In the genomic region with DNA sequence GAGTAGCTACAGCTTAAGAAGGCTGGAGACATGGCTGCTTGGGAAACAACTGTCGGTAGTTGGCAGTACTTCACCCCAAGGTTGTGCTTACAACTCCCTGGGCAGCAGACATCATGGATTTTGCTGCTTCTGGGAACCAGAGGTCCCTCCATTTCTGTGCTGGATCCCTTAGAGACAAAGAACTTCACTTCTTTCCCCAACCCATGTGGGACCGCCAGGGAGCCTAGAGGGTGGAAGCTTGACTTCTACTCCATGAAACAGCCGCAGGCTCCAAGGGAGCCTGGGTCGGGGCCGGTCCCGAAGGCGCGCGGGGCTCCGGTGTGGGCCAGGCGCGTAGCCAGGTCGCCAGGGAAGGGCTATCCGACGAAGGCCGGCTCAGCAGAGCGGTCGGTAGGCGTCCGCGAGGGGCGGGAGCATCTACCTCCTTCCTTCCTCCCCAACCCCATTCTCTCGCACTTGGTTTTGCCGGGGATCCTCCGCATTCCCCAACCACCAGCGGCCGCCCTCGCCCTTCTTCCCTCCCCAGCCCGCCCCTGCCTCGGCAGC, we compare ENCODE assay signal across 8 mouse cellular contexts. TPM values are rescaled to one million over a fixed set of nuclear protein-coding genes. Genes with fewer than 3 reads are reported as not detected.
DNase-seq lines count a peak whose midpoint lies in the region; ATAC-seq and TF ChIP-seq lines count a peak whose summit lies in the region.

No protein-coding gene starts in this region.

- H3K4me3 ChIP-seq in forebrain, embryonic 11.5 days (ENCODE audit: low read depth, low read length): peak overlapping the region; percentile 100

- peak overlapping the region; percentile 100 for H3K9ac ChIP-seq in forebrain, embryonic 11.5 days (ENCODE audit: low read length)

- intact Hi-C loops in heart, postnatal 14 days (cut with DNase I): no loop called here

- H3K36me3 ChIP-seq in forebrain, embryonic 11.5 days (ENCODE audit: control insufficient read depth, insufficient read depth, low read length): no peaks in the 10 kb centered on the region

- H3K4me2 ChIP-seq in forebrain, embryonic 11.5 days (ENCODE audit: low read depth, low read length, severe bottlenecking): peak overlapping the region; percentile 90

- DNase-seq in ovary, postnatal 36 days (ENCODE audit: low spot score): peak; percentile 83
- DNase-seq in ovary, adult 18-20 months (ENCODE audit: low spot score): no peak
- peak; percentile 86 for DNase-seq in brain, embryonic 14.5 days (ENCODE audit: low read depth)
- no peak for DNase-seq in forebrain, embryonic 11.5 days (ENCODE audit: low spot score)
- DNase-seq in heart, postnatal 14 days: peak; percentile 81 to 83
- peak; percentile 84 to 86 for DNase-seq in kidney, postnatal 36 days
- peak; percentile 78 for DNase-seq in lung, postnatal 25 days (ENCODE audit: low spot score)
- DNase-seq in right cerebral cortex, postnatal 36 days (ENCODE audit: low spot score in 2 of 2): peak; percentile 56 to 62

- peak overlapping the region; percentile 100 for H3K27ac ChIP-seq in forebrain, embryonic 11.5 days (ENCODE audit: low read depth, low read length)

- H3K4me1 ChIP-seq in forebrain, embryonic 11.5 days (replicated peaks; ENCODE audit: control insufficient read depth, insufficient read depth, low read length): peaks cover 15% of the 10 kb centered on the region

- no peaks in the 10 kb centered on the region for H3K9me3 ChIP-seq in forebrain, embryonic 11.5 days (ENCODE audit: control insufficient read depth, low read length)

- WGBS in forebrain, embryonic 11.5 days: under 1% methylated on average over 23 of the region's 30 CpGs

- peak; percentile 43; the same call in 1 of the 2 replicates for TF ChIP-seq CTCF in brain, embryonic 14.5 days (IDR thresholded peaks at IDR 0.05; ENCODE audit: borderline replicate concordance, extremely low read depth, insufficient read depth, insufficient read length)

- peak; percentile 59 for ATAC-seq in forebrain, embryonic 11.5 days (replicated peaks; ENCODE audit: low FRiP score)

- no peak for TF ChIP-seq POLR2A in brain, embryonic 14.5 days (IDR thresholded peaks at IDR 0.05; ENCODE audit: borderline replicate concordance, extremely low read depth, insufficient read depth, insufficient read length, poor library complexity, severe bottlenecking)

- H3K27me3 ChIP-seq in forebrain, embryonic 11.5 days (ENCODE audit: control insufficient read depth, insufficient read depth, low read length): no peaks in the 10 kb centered on the region

RNA-seq across cellular contexts. Expression of gene Msl1, which starts 0.8 kb away (rescaled TPM):
- 92.1 and 104 TPM in 2 replicates for polyA plus RNA-seq in brain, embryonic 14.5 days (2012; rRNA removed)
- polyA plus RNA-seq in forebrain, embryonic 11.5 days (2014; fragmentation: Nextera tagmentation; extraction: Ambion mirVana): 24.0 and 28.4 TPM in 2 replicates
- 10 to 100 TPM; 71.2 to 71.8 TPM for total RNA-seq in heart, postnatal 14 days (2021)

RNA-seq across cellular contexts. Expression of gene Casc3, which starts 10.2 kb away (rescaled TPM):
- polyA plus RNA-seq in brain, embryonic 14.5 days (2012; rRNA removed): 66.6 and 74.3 TPM in 2 replicates
- polyA plus RNA-seq in forebrain, embryonic 11.5 days (2014; fragmentation: Nextera tagmentation; extraction: Ambion mirVana): 59.9 and 63.2 TPM in 2 replicates
- total RNA-seq in heart, postnatal 14 days (2021): 10 to 100 TPM; 23.6 to 25.0 TPM

RNA-seq across cellular contexts. Expression of gene Nr1d1, which starts 19.4 kb away (rescaled TPM):
- polyA plus RNA-seq in brain, embryonic 14.5 days (2012; rRNA removed): 3.6 and 4.1 TPM in 2 replicates
- 1.0 and 1.6 TPM in 2 replicates for polyA plus RNA-seq in forebrain, embryonic 11.5 days (2014; fragmentation: Nextera tagmentation; extraction: Ambion mirVana)
- total RNA-seq in heart, postnatal 14 days (2021): 10 to 100 TPM; 20.7 to 31.5 TPM

RNA-seq across cellular contexts. Expression of gene Rapgefl1, which starts 42.0 kb away (rescaled TPM):
- 22.0 and 33.5 TPM in 2 replicates for polyA plus RNA-seq in brain, embryonic 14.5 days (2012; rRNA removed)
- polyA plus RNA-seq in forebrain, embryonic 11.5 days (2014; fragmentation: Nextera tagmentation; extraction: Ambion mirVana): 2.0 and 2.5 TPM in 2 replicates
- 1 to 10 TPM in 1 of 2 experiments, under 1 TPM in 1; 0.61 to 1.0 TPM for total RNA-seq in heart, postnatal 14 days (2021)

RNA-seq across cellular contexts. Expression of gene Thra, which starts 54.1 kb away (rescaled TPM):
- 600 and 616 TPM in 2 replicates for polyA plus RNA-seq in brain, embryonic 14.5 days (2012; rRNA removed)
- polyA plus RNA-seq in forebrain, embryonic 11.5 days (2014; fragmentation: Nextera tagmentation; extraction: Ambion mirVana): 35.9 and 36.9 TPM in 2 replicates
- 100 to 1,000 TPM; 123 to 130 TPM for total RNA-seq in heart, postnatal 14 days (2021)

Comparison
In these comparisons a context has a peak if more than half of its experiments do, and no peak if none do; other contexts are left out.
1. DNase-seq: peak in ovary, postnatal 36 days (single experiment), brain, embryonic 14.5 days (single experiment), heart, postnatal 14 days (2 of 2), kidney, postnatal 36 days (2 of 2), lung, postnatal 25 days (single experiment) and right cerebral cortex, postnatal 36 days (2 of 2); none in ovary, adult 18-20 months (single experiment) and forebrain, embryonic 11.5 days (single experiment).